Mouse (Mus musculus) stomach, embryonic 15.5 days (tissue): Measurements from ENCODE around the gene Ankfn1. TPM values are rescaled to one million over a fixed set of nuclear protein-coding genes. Genes with fewer than 3 reads are reported as not detected.

Experiments used
- ATAC-seq: fragments of 200-750 bp; cut with Nextera tagmentation; 2 replicates; pipeline ENCODE4 v1.8.0; 2017; ENCODE audit warnings: low read depth, moderate number of reproducible peaks, moderate TSS enrichment; ENCODE audit not compliant: insufficient read depth, low FRiP score
- H3K27ac ChIP-seq: fragments of 300-500 bp; sonication (generic); 2 replicates; pipeline ENCODE4 v1.5.1; 2015; ENCODE audit warnings: mild to moderate bottlenecking, inconsistent platforms
- H3K27me3 ChIP-seq: fragments of 300-500 bp; sonication (generic); replicated peaks from 2 replicates; pipeline ENCODE4 v1.6.1; 2015; ENCODE audit warnings: inconsistent platforms
- H3K36me3 ChIP-seq: fragments of 300-500 bp; sonication (generic); 2 replicates; pipeline ENCODE4 v1.6.1; 2015; ENCODE audit warnings: inconsistent platforms
- H3K4me1 ChIP-seq: fragments of 300-500 bp; sonication (generic); 2 replicates; pipeline ENCODE4 v1.6.1; 2015; ENCODE audit warnings: inconsistent platforms
- H3K4me2 ChIP-seq: fragments of 300-500 bp; sonication (generic); 2 replicates; pipeline ENCODE4 v1.6.1; 2015; ENCODE audit warnings: mild to moderate bottlenecking, inconsistent platforms
- H3K4me3 ChIP-seq: fragments of 300-500 bp; sonication (generic); replicated peaks from 2 replicates; pipeline ENCODE4 v1.5.1; 2015; ENCODE audit warnings: inconsistent platforms
- H3K9ac ChIP-seq: fragments of 300-500 bp; sonication (generic); 2 replicates; pipeline ENCODE4 v1.6.1; 2015; ENCODE audit warnings: inconsistent platforms
- H3K9me3 ChIP-seq: fragments of 300-500 bp; sonication (generic); 2 replicates; pipeline ENCODE4 v1.6.1; 2016; ENCODE audit warnings: inconsistent platforms
- WGBS: fragments of 180-500 bp; shearing (Covaris S2); methylation state at CpG from one replicate; pipeline ENCODE4 v1.1.7; 2015; 5-methylcytosine and 5-hydroxymethylcytosine counted together
- polyA plus RNA-seq: library from polyadenylated mRNA; unstranded; fragments of >200 nt; fragmentation: Nextera tagmentation; extraction: Ambion mirVana; gene quantifications from 2 replicates; pipeline ENCODE4 v1.2.1, GENCODE M21; 2015

Ankfn1 gene
- polyA plus RNA-seq, 1 experiment from 2014 or later: 0.31 TPM

GRCm38 (mm10) chr11:89501796-89502195 is 275.7 kb downstream of the Ankfn1 start:
- Histone ChIP-seq H3K4me2 (no peak overlapping the region), H3K4me3 (no peak overlapping the region), H3K27ac (no peak overlapping the region), H3K9me3 (no peaks in the 10 kb centered on the region), H3K4me1 (no peaks in the 10 kb centered on the region), H3K9ac (no peak overlapping the region), H3K27me3 (no peaks in the 10 kb centered on the region), H3K36me3 (no peaks in the 10 kb centered on the region)
- 69% methylated on average over 7 of the region's 7 CpGs for WGBS
- no peak for ATAC-seq

DNA sequence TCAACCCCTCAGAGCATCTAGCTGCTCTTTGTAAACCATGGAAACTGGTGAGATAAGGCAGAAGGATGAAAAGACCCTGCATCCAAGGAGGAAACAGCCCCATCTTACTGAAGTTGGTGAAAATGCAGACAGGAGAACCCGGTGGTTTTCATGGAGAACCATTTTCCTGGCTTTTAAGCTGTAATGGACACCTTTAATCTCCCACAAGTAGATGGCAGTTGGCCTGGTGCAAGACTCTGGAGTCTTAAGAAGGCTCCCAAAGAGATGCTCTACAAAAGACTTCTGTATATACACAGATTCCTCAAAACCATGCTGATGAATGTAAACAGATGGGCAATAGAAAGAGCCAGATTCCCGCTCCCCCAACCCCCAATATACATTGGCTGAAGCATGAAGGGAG is 276.5 kb downstream of the Ankfn1 start:
- Histone ChIP-seq H3K9ac (no peak overlapping the region), H3K4me1 (no peaks in the 10 kb centered on the region), H3K4me3 (no peak overlapping the region), H3K9me3 (no peaks in the 10 kb centered on the region), H3K27me3 (no peaks in the 10 kb centered on the region), H3K36me3 (no peaks in the 10 kb centered on the region), H3K4me2 (no peak overlapping the region), H3K27ac (no peak overlapping the region)
- 57% methylated on average over 2 of the region's 2 CpGs for WGBS
- ATAC-seq: no peak

- no peak overlapping the region for H3K9ac ChIP-seq
- no peak for ATAC-seq
- 64% methylated on average over 6 of the region's 6 CpGs for WGBS
- no peak overlapping the region for H3K27ac ChIP-seq
- no peaks in the 10 kb centered on the region for H3K27me3 ChIP-seq
- H3K4me1 ChIP-seq: no peaks in the 10 kb centered on the region
- H3K36me3 ChIP-seq: no peaks in the 10 kb centered on the region
- no peak overlapping the region for H3K4me3 ChIP-seq
- no peak overlapping the region for H3K4me2 ChIP-seq
- no peaks in the 10 kb centered on the region for H3K9me3 ChIP-seq
Observed at GRCm38 (mm10) chr11:89481084-89481483, 296.4 kb downstream of the Ankfn1 start.

- WGBS: 49% methylated on average over 5 of the region's 5 CpGs
- Histone ChIP-seq H3K4me2 (no peak overlapping the region), H3K9me3 (no peaks in the 10 kb centered on the region), H3K4me3 (no peak overlapping the region), H3K9ac (no peak overlapping the region), H3K36me3 (no peaks in the 10 kb centered on the region), H3K27me3 (no peaks in the 10 kb centered on the region), H3K4me1 (no peaks in the 10 kb centered on the region), H3K27ac (no peak overlapping the region)
- ATAC-seq: no peak
Observed at GRCm38 (mm10) chr11:89476927-89477326, 300.5 kb downstream of the Ankfn1 start.

DNA sequence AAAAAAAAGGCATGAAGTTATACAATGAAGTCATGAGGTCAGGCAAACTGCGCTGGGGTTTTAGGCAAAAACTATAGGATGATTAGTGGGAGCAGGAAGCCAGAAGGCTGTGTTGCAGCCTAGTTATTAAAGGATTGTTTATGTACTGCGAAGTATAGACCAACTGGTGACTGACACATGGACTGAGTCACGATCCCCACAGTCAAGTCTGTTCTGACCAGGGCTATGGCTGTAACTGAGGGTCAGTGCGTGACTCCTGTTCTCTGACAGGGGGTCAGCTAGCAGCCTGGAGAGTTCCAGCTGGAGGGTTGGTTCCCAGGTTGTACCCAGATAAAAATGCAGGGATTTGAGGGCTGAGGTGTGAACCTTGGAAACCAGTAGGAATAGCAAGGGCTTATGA is 301.4 kb downstream of the Ankfn1 start:
- Histone ChIP-seq H3K36me3 (no peaks in the 10 kb centered on the region), H3K9ac (no peak overlapping the region), H3K27me3 (no peaks in the 10 kb centered on the region), H3K4me1 (no peaks in the 10 kb centered on the region), H3K9me3 (no peaks in the 10 kb centered on the region), H3K27ac (no peak overlapping the region), H3K4me2 (no peak overlapping the region), H3K4me3 (no peak overlapping the region)
- ATAC-seq: no peak
- WGBS: 49% methylated on average over 4 of the region's 4 CpGs

GRCm38 (mm10) chr11:89472871-89473270 is 304.6 kb downstream of the Ankfn1 start:
- H3K27me3 ChIP-seq: no peaks in the 10 kb centered on the region
- no peak overlapping the region for H3K9ac ChIP-seq
- H3K9me3 ChIP-seq: no peaks in the 10 kb centered on the region
- no peaks in the 10 kb centered on the region for H3K4me1 ChIP-seq
- no peaks in the 10 kb centered on the region for H3K36me3 ChIP-seq
- ATAC-seq: no peak
- H3K27ac ChIP-seq: no peak overlapping the region
- WGBS: 89% methylated on average over 4 of the region's 4 CpGs
- no peak overlapping the region for H3K4me2 ChIP-seq
- no peak overlapping the region for H3K4me3 ChIP-seq

GRCm38 (mm10) chr11:89465381-89465780 is 312.1 kb downstream of the Ankfn1 start:
- Histone ChIP-seq H3K4me3 (no peak overlapping the region), H3K4me2 (no peak overlapping the region), H3K27ac (no peak overlapping the region), H3K27me3 (no peaks in the 10 kb centered on the region), H3K9ac (no peak overlapping the region), H3K36me3 (no peaks in the 10 kb centered on the region), H3K9me3 (no peaks in the 10 kb centered on the region), H3K4me1 (no peaks in the 10 kb centered on the region)
- 84% methylated on average over 4 of the region's 4 CpGs for WGBS
- no peak for ATAC-seq

- H3K4me1 ChIP-seq: no peaks in the 10 kb centered on the region
- H3K27me3 ChIP-seq: no peaks in the 10 kb centered on the region
- H3K9ac ChIP-seq: no peak overlapping the region
- no peak for ATAC-seq
- H3K36me3 ChIP-seq: no peaks in the 10 kb centered on the region
- no peak overlapping the region for H3K4me3 ChIP-seq
- no peaks in the 10 kb centered on the region for H3K9me3 ChIP-seq
- H3K27ac ChIP-seq: no peak overlapping the region
- 80% methylated on average over 10 of the region's 10 CpGs for WGBS
- no peak overlapping the region for H3K4me2 ChIP-seq
Observed at GRCm38 (mm10) chr11:89462216-89462615, 315.2 kb downstream of the Ankfn1 start.

GRCm38 (mm10) chr11:89459437-89459836 is 318.0 kb downstream of the Ankfn1 start:
- Histone ChIP-seq H3K4me3 (no peak overlapping the region), H3K36me3 (no peaks in the 10 kb centered on the region), H3K27ac (no peak overlapping the region), H3K9me3 (no peaks in the 10 kb centered on the region), H3K4me2 (no peak overlapping the region), H3K9ac (no peak overlapping the region), H3K4me1 (no peaks in the 10 kb centered on the region), H3K27me3 (no peaks in the 10 kb centered on the region)
- 88% methylated on average over 6 of the region's 6 CpGs for WGBS
- ATAC-seq: no peak

DNA sequence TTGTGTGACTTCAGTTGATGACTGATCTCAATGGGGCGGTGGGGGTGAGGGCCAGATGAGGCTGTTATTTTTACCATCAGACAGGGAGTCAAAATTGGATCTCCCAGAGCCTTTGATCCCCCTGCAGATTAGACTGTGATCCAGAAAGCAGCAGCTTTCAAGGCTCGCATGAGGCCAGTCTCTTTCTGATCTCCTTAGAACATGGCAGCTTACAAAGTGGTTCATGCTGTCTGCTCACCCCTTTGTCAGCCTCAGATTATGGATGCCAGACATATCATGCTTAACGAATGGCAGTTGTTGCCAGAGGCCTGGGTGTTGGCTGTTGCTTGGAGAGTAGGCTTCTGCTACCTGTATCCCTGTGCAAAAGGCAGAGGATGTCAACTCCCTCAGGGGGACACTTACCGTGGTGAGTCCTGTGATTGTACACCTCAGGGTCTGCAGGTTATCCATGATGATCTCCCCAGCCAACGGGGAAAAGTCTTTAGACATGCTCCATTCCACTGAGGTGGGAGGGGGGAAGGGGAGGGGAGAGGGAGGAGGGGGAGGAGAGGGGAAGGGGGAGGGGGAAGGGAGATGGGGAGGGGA is 321.7 kb downstream of the Ankfn1 start:
- no peaks in the 10 kb centered on the region for H3K27me3 ChIP-seq
- no peaks in the 10 kb centered on the region for H3K36me3 ChIP-seq
- H3K4me1 ChIP-seq: no peaks in the 10 kb centered on the region
- WGBS: 50% methylated on average over 5 of the region's 5 CpGs
- H3K9me3 ChIP-seq: no peaks in the 10 kb centered on the region
- H3K4me2 ChIP-seq: no peak overlapping the region
- no peak overlapping the region for H3K4me3 ChIP-seq
- H3K27ac ChIP-seq: no peak overlapping the region
- ATAC-seq: no peak
- no peak overlapping the region for H3K9ac ChIP-seq

GRCm38 (mm10) chr11:89454702-89455101 is 322.8 kb downstream of the Ankfn1 start:
- no peak overlapping the region for H3K27ac ChIP-seq
- H3K9me3 ChIP-seq: no peaks in the 10 kb centered on the region
- 50% methylated on average over 4 of the region's 4 CpGs for WGBS
- no peak overlapping the region for H3K4me3 ChIP-seq
- no peak overlapping the region for H3K4me2 ChIP-seq
- no peaks in the 10 kb centered on the region for H3K4me1 ChIP-seq
- no peak overlapping the region for H3K9ac ChIP-seq
- no peak for ATAC-seq
- no peaks in the 10 kb centered on the region for H3K36me3 ChIP-seq
- H3K27me3 ChIP-seq: no peaks in the 10 kb centered on the region

DNA sequence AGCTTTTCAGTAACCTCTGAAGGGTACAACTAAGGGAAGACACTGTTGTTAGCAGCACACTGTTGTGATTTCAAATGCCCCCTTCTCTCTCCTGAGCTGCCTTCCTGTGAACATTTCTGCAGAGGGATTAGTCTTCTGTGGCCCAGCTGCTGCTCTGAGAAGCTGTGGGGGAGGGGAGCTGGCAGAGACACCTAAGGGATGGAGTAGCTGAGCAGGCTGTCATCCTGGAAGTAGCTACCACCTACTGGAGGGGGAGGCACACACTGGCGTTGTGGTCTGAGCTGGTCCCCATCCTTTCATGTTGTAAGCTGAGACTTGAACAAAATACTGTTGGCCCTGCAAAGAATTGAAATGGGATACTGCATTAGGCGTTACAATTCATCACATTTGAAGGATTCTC is 324.6 kb downstream of the Ankfn1 start:
- no peak overlapping the region for H3K4me3 ChIP-seq
- H3K27me3 ChIP-seq: no peaks in the 10 kb centered on the region
- no peak overlapping the region for H3K27ac ChIP-seq
- 23% methylated on average over 2 of the region's 2 CpGs for WGBS
- no peaks in the 10 kb centered on the region for H3K9me3 ChIP-seq
- H3K4me2 ChIP-seq: no peak overlapping the region
- ATAC-seq: no peak
- H3K4me1 ChIP-seq: no peaks in the 10 kb centered on the region
- no peaks in the 10 kb centered on the region for H3K36me3 ChIP-seq
- H3K9ac ChIP-seq: no peak overlapping the region

- no peak for ATAC-seq
- WGBS: 83% methylated on average over 4 of the region's 4 CpGs
- Histone ChIP-seq H3K4me3 (no peak overlapping the region), H3K9me3 (no peaks in the 10 kb centered on the region), H3K4me2 (no peak overlapping the region), H3K27ac (no peak overlapping the region), H3K9ac (no peak overlapping the region), H3K36me3 (no peaks in the 10 kb centered on the region), H3K27me3 (no peaks in the 10 kb centered on the region), H3K4me1 (no peaks in the 10 kb centered on the region)
Observed at GRCm38 (mm10) chr11:89450406-89450805, 327.0 kb downstream of the Ankfn1 start.
